Mouse (Mus musculus): ENCODE measurements around the gene Rab23.

GRCm38 (mm10) chr1:33717636-33718035 lies 2.1 kb upstream of the Rab23 start:
- no peak for TF ChIP-seq CTCF (IDR thresholded peaks at IDR 0.05; ENCODE audit: low read depth)
- no peak for TF ChIP-seq EP300 (IDR thresholded peaks at IDR 0.05; ENCODE audit: low read depth)
